Mouse (Mus musculus) urinary bladder, postnatal 14 days (tissue): ENCODE results near the gene Stag3.
A peak's percentile ranks its signal among the peaks of the same experiment; 100 is the strongest.

Source experiments
- DNase-seq: peaks from one replicate; pipeline ENCODE4 v3.0.0; 2021; ENCODE audit warnings: low spot score

The Stag3 gene

DNA sequence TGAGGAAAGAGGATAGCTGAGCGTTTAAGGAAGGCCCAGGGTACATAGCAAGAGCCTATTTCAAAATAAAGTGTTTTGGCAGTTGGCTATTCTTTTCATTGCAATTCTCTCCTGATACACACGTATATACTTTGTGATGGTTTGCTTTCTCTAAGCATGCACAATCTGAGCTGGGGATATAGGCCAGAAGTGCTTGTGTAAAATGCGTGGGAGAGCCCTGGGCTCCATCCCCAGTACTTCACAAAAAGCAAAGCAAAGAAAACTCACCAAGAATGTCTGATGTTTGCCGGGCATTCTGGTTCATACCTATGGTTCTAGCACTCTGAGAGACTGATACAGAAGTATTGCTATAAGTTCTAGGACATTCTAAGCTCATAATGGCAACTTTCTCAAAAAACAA, 11.1 kb upstream of the Stag3 start:
- no peak for DNase-seq

DNA sequence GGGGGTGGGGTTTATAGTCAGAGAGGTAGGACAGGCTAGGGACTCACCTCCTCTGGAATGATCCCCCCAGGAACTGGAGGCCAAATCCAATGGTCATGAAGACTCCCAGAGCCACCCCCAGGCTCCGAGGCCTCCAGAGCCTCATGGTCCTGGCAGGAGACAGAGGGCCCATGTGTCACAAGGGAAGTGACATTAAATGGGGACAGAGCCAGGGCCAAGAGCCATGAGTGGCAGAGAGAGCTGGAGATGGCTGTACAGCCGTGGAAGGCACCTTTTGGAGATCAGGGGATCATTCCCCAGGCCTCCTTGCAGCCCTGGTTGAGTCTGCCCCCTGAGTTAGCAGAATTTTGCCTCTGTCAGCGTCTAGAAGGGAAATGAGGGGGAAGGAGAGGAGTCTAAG, 8.8 kb upstream of the Stag3 start:
- DNase-seq, result no peak

DNA sequence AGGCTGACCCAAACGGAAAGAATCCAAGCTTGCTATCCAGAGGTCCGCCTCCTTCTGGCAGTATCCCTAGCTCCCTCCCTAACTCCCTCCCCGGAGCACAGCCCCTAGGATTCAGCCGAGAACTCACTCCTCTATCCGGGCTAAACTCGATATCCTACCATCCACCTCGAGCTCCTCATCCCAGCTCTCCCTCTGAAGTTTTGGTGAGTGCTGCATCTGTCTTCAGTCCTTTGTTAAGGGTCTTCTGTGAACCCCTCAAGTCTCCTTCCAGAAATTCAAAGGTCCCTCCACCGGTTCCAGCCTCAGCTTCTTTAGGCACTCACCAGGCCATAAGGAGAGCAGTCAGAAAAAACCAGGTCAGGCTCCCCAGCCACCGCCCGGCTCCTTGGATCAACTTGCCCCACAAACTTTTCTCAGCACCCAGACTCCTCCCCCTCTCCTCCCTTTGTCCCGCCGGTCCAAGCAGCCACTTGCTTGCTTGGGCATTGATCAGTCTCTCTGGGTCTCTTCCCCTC, 7.6 kb upstream of the Stag3 start, which contains the start of gene Gal3st4:
Gene Gal3st4 (minus strand): TSS at position 432 of the 515 bp plus-strand sequence.
- peak; percentile 50 for DNase-seq

DNA sequence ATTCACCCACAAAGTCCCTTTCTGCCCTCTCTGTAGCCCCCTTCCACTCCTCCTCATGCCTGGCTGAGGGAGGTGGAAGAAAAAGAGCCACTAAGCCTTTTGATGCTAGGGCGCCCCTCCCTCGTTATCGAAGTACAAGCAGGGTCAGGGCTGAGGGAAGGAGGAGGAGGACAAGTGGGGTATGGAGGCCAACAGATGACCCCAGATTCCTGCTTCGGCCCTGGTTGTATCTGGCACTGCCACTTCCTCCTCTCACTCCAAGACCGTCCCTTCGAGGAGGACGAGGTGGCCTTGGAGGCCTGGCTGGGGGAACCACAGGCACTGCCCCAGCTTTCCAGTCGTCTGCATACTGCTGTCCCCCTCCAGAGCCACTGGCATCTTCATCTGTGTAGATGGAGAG, 5.9 kb upstream of the Stag3 start:
- DNase-seq, result no peak

DNA sequence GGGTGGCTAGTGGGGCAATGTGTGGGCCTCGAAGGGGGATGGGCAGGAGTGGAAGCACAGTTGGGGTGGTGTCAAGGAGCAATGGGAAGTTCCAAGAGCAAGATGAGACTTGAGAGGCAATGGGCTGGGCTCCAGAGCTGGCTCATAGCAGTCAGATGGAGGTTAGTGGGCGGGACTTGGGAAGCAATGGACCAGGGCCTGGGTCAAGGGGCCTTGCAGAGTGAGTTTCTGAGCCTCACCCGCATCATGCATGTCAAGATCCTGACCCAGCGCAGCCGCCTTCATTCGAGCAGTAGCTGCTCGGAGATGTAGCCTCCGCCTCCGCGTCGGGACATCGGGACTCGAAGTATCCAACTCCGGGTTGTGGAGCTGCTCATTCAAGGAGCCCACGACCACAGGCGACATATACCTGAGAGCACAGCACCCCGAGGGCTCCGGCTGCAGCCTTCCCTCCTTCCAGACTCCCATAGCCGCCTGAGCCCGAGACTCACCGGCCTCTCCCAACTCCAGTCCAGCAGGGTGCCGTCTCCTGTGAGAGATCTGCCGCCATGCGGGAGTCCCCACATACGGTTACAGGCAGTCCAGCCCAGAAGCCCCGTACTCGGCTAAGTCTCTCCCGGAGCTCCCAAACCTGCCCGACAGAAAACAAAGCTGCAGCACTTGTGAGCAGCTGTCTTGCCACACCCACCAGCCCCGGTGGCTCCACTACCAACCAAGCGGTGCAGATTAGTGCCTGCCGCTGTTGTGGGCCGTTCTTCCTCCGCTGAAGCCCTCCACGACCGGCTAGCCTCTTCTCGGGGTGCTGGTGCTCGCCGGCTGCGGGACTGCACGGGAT, 4.6 kb upstream of the Stag3 start:
- DNase-seq, result peak; percentile 51

DNA sequence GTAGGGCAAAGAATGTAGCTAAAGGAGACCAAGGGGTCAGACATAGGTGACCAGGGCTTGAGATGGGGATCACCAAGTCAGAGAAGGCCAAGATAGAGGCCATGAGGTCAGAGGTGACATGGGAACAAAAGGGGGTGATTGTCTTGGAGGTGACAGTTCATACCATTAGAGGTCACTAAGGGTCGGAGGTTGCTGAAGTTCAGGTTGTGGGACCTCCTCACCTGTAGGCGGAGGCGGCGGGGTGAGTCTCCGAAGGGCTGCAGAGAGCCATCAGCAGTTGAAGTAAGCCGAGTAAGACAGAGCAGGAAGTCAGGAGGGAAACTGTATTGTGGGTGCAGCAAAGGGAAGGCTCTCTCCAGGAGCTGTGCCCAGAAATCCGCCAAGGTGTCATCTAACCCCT, 2.0 kb upstream of the Stag3 start:
- DNase-seq, result no peak

DNA sequence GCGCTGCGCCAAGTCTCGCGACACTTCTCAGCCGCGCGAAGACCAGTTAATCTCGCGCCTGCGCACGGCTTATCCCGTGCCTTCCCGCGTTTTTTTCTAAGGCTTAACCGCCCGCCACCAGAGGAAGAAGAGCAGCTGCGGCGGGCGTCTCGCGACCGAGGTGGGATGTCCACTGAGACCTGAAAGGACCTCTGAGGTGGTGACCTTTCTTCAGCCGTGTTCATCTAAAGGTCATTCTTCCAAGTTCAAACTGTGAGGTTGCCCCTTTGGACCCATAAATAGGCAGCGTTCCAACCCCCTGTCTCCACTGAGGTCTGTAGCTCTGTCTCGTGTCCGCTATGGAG, 357 bp downstream of the Stag3 start:
- DNase-seq, result no peak

DNA sequence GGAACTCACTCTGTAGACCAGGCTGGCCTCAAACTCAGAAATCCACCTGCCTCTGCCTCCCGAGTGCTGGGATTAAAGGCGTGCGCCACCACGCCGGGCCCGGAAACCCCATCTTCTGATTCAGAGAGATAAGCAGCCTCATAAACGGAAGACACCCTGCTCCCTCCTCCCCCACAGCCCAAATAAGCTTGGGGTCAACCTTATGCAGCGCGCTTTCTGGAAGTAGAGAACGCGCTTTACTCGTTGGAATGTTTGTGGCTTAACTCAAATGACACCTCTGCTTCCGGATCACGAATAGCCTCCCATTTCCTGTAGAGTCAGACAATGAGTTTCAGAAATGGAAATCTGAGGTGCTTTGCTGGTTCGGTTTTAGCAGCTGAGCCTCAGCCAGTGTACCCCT, 789 bp downstream of the Stag3 start:
- no peak for DNase-seq

DNA sequence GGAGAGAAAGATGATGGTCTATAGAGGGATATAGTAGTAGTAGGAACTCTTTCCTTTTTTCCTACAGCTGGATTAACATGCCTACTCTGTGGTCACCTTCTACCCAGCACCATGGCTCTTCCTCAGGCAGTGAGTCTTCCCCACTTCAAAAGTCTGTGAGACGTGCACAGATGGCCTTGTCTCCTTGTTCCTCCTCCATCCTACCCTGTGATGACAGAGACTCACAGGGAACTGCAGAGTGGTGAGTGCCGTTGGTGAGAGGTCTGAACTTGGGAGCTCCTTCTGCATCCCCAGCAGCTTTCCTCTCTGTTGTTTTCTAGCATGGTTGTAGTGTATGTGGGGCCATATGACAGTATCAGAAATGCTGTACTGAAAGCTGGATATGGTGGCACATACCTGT, 1.8 kb downstream of the Stag3 start:
- DNase-seq, result no peak

DNA sequence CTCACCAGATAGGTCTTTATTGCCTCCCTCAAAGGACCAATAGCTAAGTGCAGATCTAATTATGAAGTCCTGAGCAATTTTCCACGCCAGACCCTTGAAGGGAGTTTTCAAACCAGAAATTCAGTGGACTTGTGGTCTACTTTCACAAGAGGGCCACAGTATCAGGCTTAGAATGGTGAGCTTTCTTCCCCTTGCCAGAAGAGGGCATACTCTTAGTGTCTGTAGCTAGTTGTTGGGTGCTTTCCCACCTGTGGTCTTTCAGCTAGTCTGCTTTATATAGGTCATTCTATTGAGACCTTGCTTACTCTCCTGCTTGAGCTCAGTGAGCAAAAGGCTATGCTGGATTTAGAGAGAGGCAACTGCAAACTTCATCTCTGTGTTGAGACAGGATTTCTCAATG, 3.5 kb downstream of the Stag3 start:
- DNase-seq, result no peak

DNA sequence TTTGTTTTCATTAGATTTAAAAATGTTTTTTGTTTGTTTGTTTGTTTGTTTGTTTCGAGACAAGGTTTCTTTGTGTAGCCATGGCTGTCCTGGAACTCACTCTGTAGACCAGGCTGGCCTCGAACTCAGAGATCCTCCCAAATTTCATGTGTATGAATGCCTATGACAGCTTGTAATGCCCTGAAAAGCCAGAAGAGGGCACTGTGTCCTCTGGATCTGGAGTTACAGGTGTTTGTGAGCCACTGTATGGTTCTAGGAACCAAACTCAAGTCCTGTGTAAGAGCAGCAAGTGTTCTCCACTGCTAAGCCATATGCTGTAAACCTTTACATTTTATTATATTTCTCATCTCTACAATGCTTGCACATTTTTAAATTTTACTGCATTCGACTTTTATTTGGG, 7.8 kb downstream of the Stag3 start:
- no peak for DNase-seq

DNA sequence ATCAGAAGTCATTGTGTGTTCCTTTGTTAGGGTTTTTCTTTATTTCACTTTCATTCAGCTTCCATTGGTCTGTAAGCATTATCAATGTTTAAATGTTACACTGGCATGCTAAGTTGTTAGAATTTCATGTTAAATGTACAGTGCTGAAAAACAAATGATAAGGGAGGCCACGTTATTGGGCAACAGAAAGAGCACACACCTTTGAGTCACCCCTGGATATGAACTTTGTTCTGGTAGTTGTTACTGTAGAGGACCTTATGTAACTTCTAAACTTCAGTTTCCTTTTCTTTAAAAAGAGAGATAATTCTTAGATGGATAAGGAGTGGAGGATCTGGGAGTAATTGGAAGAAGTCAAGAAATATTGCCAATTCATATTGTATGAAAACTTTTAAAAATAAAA, 11.6 kb downstream of the Stag3 start:
- no peak for DNase-seq

DNA sequence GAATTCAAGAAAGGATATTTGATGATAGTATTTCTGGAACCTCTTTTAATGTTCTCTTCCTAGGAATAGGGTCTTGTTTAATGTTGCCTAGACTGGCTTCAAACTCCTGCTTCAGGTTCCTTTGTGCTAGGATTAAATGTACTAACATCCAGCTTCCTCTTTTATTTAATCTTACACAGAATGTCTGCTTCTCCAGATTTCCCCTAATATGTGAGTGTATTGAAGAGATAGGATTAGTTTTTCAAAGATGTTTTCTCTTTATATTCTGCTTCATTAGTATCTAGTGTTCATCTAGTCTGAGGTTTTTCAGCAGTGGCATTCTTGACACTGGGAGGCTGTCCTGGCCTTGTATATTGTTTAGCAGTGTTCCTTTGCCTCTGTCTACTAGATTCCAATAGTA, 14.1 kb downstream of the Stag3 start:
- no peak for DNase-seq

DNA sequence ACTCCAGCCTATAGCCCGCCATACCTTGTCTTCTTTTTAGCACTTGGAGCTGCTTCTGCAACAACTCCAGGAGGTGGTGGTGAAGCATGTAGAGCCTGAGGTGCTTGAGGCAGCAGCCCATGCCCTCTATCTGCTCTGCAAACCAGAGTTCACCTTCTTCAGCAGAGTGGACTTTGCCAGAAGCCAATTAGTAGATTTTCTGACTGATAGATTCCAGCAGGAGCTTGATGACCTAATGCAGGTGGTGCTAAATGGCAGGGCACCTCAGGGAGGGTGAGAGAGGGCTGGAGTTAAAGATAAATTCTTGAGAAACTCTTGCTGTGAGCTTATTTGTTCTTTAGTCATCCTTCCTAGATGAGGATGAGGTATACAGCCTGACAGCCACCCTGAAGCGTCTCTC, 19.6 kb downstream of the Stag3 start:
- DNase-seq, result no peak

DNA sequence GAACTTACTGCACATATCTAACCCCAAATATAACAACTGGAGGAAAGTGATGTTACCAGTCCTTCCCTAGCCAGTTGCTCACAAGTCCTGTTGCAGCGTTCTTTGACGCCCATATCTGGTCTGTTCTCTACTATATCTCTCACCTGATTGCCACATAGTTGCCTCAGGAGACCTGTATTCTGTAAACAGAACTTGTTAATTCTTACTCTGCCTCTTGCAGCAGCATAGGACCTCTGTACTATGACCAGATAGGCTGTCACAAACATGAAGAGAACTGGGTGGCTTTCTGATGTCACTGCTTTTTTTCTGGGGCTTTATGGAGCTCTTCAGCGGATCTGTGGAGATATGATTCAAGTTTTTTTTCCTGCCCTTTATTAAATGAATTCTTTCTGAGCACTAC, 32.8 kb downstream of the Stag3 start:
- DNase-seq, result no peak

DNA sequence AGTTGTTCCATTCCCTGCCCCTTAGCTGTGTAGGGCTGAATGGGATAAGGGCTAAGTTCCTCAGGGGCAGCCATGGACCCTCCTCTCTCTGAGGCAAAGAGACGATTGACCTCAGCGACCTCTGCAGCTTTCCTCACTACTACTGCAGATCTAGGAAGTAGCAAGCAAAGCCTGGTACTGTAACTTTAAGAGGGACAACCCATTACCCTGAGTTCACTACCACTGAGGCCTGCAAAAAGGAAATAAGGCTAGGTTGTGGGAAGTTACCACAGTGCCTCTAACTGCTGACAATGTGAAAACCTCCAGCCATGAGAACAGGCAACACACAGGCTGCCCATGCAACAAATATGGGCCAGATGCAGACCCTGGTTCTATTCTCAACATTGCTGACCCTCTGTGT, 61.6 kb downstream of the Stag3 start, which contains the start of gene Pvrig:
Gene Pvrig (plus strand): TSS at position 301 of the 400 bp plus-strand sequence.
- DNase-seq, result no peak

DNA sequence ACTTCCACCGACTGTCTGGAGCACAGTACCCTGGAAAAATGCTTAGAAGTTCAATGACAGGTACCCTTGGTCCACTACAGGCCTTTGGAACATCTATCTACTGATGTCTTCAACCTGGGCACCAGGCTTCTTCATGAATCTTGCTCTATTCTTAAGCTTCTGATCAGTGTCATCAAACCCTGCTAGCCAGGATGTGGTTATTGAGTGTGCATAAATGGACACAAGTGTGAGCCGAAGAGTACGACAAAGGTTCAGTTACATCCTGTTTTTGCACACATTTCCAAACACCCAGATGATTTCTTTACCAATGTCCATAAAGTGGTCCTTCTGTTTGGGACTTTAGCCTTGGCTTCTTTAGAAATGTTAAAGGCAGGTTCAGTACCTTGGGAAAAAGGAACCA, 63.2 kb downstream of the Stag3 start:
- no peak for DNase-seq
